Mouse (Mus musculus) bone marrow macrophage, adult 2 months (primary cell): ENCODE results near the gene Drg1.
"Not testable (repeated sequence)": the region's sequence is repeated elsewhere in the genome, so short reads cannot be mapped to it uniquely, and the experiment has no call there.

Experiments
- CTCF ChIP-seq: IDR thresholded peaks from 2 replicates; pipeline ENCODE4 v1.5.1; 2012; ENCODE audit warnings: low read depth, mild to moderate bottlenecking, low read length, moderate library complexity
- POLR2A ChIP-seq: IDR thresholded peaks from 2 replicates; pipeline ENCODE4 v1.6.1; 2012; ENCODE audit warnings: mild to moderate bottlenecking, low read depth, low read length, borderline replicate concordance

GRCm38 (mm10) chr11:3150677-3151003 lies 115.6 kb downstream of the Drg1 start:
- TF ChIP-seq POLR2A, CTCF: not testable (repeated sequence)
